Mouse (Mus musculus) intestine, embryonic 16.5 days (tissue): ENCODE measurements around the gene Acbd3. TPM values are rescaled to one million over a fixed set of nuclear protein-coding genes. Genes with fewer than 3 reads are reported as not detected.

Experiments used
- ATAC-seq: fragments of 200-750 bp; cut with Nextera tagmentation; 2 replicates; pipeline ENCODE4 v1.8.0; 2017; ENCODE audit warnings: moderate TSS enrichment, moderate library complexity
- H3K27ac ChIP-seq: fragments of 300-500 bp; sonication (generic); 2 replicates; pipeline ENCODE4 v1.5.1; 2014; ENCODE audit warnings: mild to moderate bottlenecking, low read length
- H3K27me3 ChIP-seq: fragments of 300-500 bp; sonication (generic); replicated peaks from 2 replicates; pipeline ENCODE4 v1.6.1; 2014; ENCODE audit warnings: low read length, control low read depth, mixed read lengths; ENCODE audit not compliant: control insufficient read depth, insufficient read depth
- H3K36me3 ChIP-seq: fragments of 300-500 bp; sonication (generic); 2 replicates; pipeline ENCODE4 v1.6.1; 2014; ENCODE audit warnings: low read length, control low read depth; ENCODE audit not compliant: control insufficient read depth, insufficient read depth
- H3K4me1 ChIP-seq: fragments of 300-500 bp; sonication (generic); 2 replicates; pipeline ENCODE4 v1.6.1; 2014; ENCODE audit warnings: low read length, control low read depth, mixed read lengths; ENCODE audit not compliant: control insufficient read depth, insufficient read depth
- H3K4me2 ChIP-seq: fragments of 300-500 bp; sonication (generic); 2 replicates; pipeline ENCODE4 v1.6.1; 2014; ENCODE audit warnings: low read depth, low read length, control low read depth
- H3K4me3 ChIP-seq: fragments of 300-500 bp; sonication (generic); 2 replicates; pipeline ENCODE4 v1.5.1; 2014; ENCODE audit warnings: mild to moderate bottlenecking, low read length
- H3K9ac ChIP-seq: fragments of 300-500 bp; sonication (generic); 2 replicates; pipeline ENCODE4 v1.6.1; 2014; ENCODE audit warnings: low read depth, low read length
- H3K9me3 ChIP-seq: fragments of 300-500 bp; sonication (generic); 2 replicates; pipeline ENCODE4 v1.6.1; 2016; ENCODE audit warnings: low read length, control low read depth; ENCODE audit not compliant: control insufficient read depth
- WGBS: fragments of 180-500 bp; shearing (Covaris S2); extraction: QIAGEN DNeasy Blood & Tissue Kit; methylation state at CpG from one replicate; pipeline ENCODE4 v1.1.7; 2014; 5-methylcytosine and 5-hydroxymethylcytosine counted together
- polyA plus RNA-seq: library from polyadenylated mRNA; unstranded; fragments of >200 nt; fragmentation: Nextera tagmentation; extraction: Ambion mirVana; gene quantifications from 2 replicates; pipeline ENCODE4 v1.2.1, GENCODE M21; 2015

The Acbd3 gene
- polyA plus RNA-seq, 1 experiment from 2014 or later = 17.1 TPM

DNA sequence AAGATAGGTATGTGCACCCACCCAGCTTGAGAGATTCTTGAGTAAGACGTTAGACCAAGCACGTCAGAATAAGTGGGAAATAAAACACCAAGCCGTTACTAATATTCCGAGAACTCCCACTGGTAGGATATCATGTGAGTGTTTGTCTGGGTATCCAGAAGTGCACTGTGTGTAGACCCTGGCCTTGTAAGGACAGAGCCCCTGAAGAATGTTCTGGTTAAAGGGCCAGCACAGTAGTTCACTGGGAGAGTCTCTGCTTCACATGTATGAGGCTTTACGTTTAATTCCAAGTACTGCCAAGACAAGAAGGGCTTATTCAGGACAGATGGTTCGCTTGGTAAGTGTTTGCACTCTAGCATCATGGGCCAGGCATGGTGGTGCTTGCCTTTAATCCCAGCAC lies 6.4 kb upstream of the Acbd3 start:
- Histone ChIP-seq H3K27ac (no peak overlapping the region), H3K9ac (no peak overlapping the region), H3K36me3 (no peaks in the 10 kb centered on the region), H3K4me2 (no peak overlapping the region), H3K27me3 (no peaks in the 10 kb centered on the region), H3K4me1 (no peaks in the 10 kb centered on the region), H3K4me3 (no peak overlapping the region), H3K9me3 (no peaks in the 10 kb centered on the region)
- WGBS = 83% methylated on average over 6 of the region's 6 CpGs
- ATAC-seq = no peak

- H3K9ac ChIP-seq = no peak overlapping the region
Measured at GRCm38 (mm10) chr1:180719951-180720689, 5.7 kb upstream of the Acbd3 start.

GRCm38 (mm10) chr1:180722608-180723007 lies 3.2 kb upstream of the Acbd3 start:
- WGBS = 61% methylated on average over 1 of the region's 1 CpGs
- Histone ChIP-seq H3K9ac (no peak overlapping the region), H3K36me3 (no peaks in the 10 kb centered on the region), H3K9me3 (no peaks in the 10 kb centered on the region), H3K4me2 (no peak overlapping the region), H3K27me3 (no peaks in the 10 kb centered on the region), H3K4me1 (peaks cover 7% of the 10 kb centered on the region), H3K27ac (no peak overlapping the region), H3K4me3 (no peak overlapping the region)
- ATAC-seq = no peak

More at GRCm38 (mm10) chr1:180719951-180720689, 5.7 kb upstream of the Acbd3 start:
- Histone ChIP-seq H3K4me3 (no peak overlapping the region), H3K27me3 (no peaks in the 10 kb centered on the region), H3K4me2 (no peak overlapping the region), H3K4me1 (0 out of 2 replicates have a peak, but pooled peaks cover 3% of the 10 kb centered on the region), H3K27ac (no peak overlapping the region), H3K9me3 (no peaks in the 10 kb centered on the region), H3K36me3 (no peaks in the 10 kb centered on the region)
- WGBS = 49% methylated on average over 5 of the region's 5 CpGs
- peak; percentile 30; the same call in 1 of the 2 replicates for ATAC-seq

DNA sequence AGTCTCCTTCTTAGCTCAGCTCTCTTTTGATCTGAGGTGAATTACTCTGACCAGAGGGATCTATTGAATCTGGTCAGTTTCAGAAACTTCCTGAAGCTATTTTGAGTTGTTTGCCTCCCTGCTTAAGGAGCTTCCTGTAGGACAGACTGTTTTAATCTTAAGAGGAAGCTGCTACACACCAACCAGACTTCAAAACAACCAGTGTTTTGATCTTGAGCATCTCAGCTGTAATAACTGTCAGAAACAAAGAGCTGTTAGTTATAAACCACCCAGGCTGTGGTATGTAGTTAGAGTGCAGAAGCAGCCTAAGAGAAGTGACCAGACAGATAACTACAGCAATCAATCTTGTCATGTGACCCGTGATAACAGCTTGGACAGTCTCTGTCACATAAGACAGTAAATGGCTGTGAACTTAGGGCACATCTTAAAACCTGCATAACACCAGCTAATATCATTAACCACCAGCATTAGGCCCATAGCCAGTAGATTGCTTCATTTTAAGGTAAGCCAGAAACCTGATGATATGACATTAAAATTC lies 2.1 kb upstream of the Acbd3 start:
- Histone ChIP-seq H3K9ac (no peak overlapping the region), H3K36me3 (no peaks in the 10 kb centered on the region), H3K4me3 (no peak overlapping the region), H3K27me3 (no peaks in the 10 kb centered on the region), H3K9me3 (no peaks in the 10 kb centered on the region), H3K4me2 (no peak overlapping the region), H3K4me1 (peaks cover 14% of the 10 kb centered on the region), H3K27ac (no peak overlapping the region)
- 11% methylated on average over 1 of the region's 1 CpGs for WGBS
- no peak for ATAC-seq

DNA sequence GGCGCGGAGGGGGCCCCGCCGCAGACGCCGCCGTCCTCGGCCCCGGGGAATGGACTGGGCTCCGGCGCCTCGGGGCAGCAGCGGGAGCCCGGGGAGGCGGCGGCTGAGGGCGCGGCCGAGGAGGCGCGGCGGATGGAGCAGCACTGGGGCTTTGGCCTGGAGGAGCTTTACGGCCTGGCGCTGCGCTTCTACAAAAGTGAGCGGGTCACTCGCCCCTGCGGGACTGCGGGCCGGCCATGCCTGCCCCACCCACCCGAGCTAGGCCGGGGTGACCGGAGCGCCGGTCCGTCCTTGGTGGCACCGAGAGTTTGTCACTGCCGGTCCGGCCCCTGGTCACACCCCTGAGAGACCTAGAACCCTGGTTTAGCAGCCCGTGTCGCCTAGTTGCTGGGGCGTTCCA lies 340 bp downstream of the Acbd3 start:
- Histone ChIP-seq H3K27ac (peak overlapping the region; percentile 93), H3K9ac (peak overlapping the region; percentile 98)

DNA sequence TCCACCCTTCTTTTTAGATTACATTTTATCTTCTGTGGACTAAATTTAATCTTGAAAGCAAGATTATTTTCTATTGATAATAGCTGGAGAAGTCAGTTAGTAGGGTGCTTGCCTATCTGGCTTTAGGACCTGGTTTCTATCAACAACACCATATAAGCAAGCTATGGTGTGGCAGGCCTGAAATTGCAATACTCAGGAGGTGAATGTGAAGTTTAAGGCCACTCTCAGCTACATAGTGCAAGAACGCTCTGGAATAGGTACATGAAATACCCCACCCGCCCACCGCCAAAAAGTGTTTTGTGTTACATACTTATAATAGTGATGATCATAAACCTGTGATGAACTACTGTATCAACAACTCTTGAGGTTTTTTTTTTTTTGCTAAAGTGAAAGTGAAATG lies 3.4 kb downstream of the Acbd3 start:
- no peak overlapping the region for H3K4me3 ChIP-seq
- H3K4me2 ChIP-seq = no peak overlapping the region

More for the DNA sequence above, 340 bp downstream of the Acbd3 start:
- peak overlapping the region; percentile 96 for H3K4me3 ChIP-seq
- peak; percentile 76 for ATAC-seq
- no peaks in the 10 kb centered on the region for H3K27me3 ChIP-seq
- H3K36me3 ChIP-seq = no peaks in the 10 kb centered on the region
- H3K9me3 ChIP-seq = no peaks in the 10 kb centered on the region
- H3K4me2 ChIP-seq = peak overlapping the region; percentile 66
- WGBS = under 1% methylated on average over 42 of the region's 42 CpGs
- H3K4me1 ChIP-seq = peaks cover 16% of the 10 kb centered on the region

GRCm38 (mm10) chr1:180747827-180748226 lies 22.0 kb downstream of the Acbd3 start:
- Histone ChIP-seq H3K36me3 (peaks cover 29% of the 10 kb centered on the region), H3K4me1 (no peaks in the 10 kb centered on the region), H3K4me3 (no peak overlapping the region), H3K27me3 (no peaks in the 10 kb centered on the region), H3K9me3 (no peaks in the 10 kb centered on the region), H3K4me2 (no peak overlapping the region), H3K27ac (no peak overlapping the region), H3K9ac (no peak overlapping the region)
- peak; percentile 56; the same call in 1 of the 2 replicates for ATAC-seq

More for the DNA sequence above, 3.4 kb downstream of the Acbd3 start:
- 95% methylated on average over 3 of the region's 3 CpGs for WGBS
- no peaks in the 10 kb centered on the region for H3K27me3 ChIP-seq
- no peak for ATAC-seq
- H3K9ac ChIP-seq = no peak overlapping the region
- no peak overlapping the region for H3K27ac ChIP-seq
- peaks cover 16% of the 10 kb centered on the region for H3K4me1 ChIP-seq
- peaks cover under 1% of the 10 kb centered on the region; the same call in 1 of the 2 replicates for H3K36me3 ChIP-seq
- H3K9me3 ChIP-seq = no peaks in the 10 kb centered on the region

DNA sequence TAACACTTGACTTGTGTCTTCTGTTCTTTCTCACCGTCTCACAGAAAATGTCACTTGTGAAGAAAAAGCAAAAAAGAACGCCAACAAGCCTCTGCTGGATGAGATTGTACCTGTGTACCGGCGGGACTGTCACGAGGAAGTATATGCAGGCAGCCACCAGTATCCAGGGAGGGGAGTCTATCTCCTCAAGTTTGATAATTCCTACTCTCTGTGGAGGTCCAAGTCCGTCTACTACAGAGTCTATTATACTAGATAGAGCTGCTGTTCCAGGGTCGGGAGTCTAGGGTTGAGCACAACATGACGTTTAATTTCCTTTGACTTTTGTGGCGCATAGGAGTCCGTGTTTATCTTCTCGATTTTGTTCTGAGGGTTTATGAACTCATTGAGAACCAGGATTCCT lies 26.3 kb downstream of the Acbd3 start:
- Histone ChIP-seq H3K27me3 (no peaks in the 10 kb centered on the region), H3K9me3 (no peaks in the 10 kb centered on the region), H3K27ac (no peak overlapping the region), H3K9ac (no peak overlapping the region), H3K4me1 (peaks cover under 1% of the 10 kb centered on the region; the same call in 1 of the 2 replicates), H3K36me3 (peaks cover 15% of the 10 kb centered on the region), H3K4me2 (no peak overlapping the region), H3K4me3 (no peak overlapping the region)
- ATAC-seq = peak; percentile 68; the same call in 1 of the 2 replicates
- 83% methylated on average over 11 of the region's 11 CpGs for WGBS

DNA sequence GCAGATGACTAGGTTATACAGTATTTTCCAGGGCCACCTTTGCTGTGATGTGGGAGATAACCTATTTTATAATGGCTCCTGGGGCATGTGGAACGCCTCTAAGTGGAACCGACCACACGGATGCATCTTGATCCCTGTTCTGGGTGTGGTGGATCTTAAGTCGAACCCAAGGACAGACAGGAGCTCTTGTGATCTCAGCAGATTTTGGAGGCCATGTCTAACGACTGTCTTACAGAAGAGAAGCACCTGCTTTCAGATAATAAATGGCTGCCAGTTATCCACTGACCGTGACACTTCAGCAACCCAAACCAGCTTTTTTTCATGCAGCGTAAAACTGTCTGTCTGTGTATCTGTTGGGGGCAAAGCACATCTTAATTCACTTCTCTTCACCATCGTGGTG lies 28.5 kb downstream of the Acbd3 start:
- H3K4me1 ChIP-seq = peaks cover 6% of the 10 kb centered on the region
- WGBS = 85% methylated on average over 8 of the region's 8 CpGs
- no peak for ATAC-seq
- no peak overlapping the region for H3K9ac ChIP-seq
- no peaks in the 10 kb centered on the region for H3K27me3 ChIP-seq
- H3K9me3 ChIP-seq = no peaks in the 10 kb centered on the region
- H3K27ac ChIP-seq = no peak overlapping the region
- H3K4me3 ChIP-seq = no peak overlapping the region
- no peak overlapping the region for H3K4me2 ChIP-seq
- H3K36me3 ChIP-seq = 0 out of 2 replicates have a peak, but pooled peaks cover 4% of the 10 kb centered on the region
